Mouse (Mus musculus): ENCODE results near the gene Zbtb16. TPM values are rescaled to one million over a fixed set of nuclear protein-coding genes. Genes with fewer than 3 reads are reported as not detected.

The Zbtb16 gene
- total RNA-seq, 2 experiments from 2014 or later, result 85.9 to 92.1 TPM

GRCm38 (mm10) chr9:48678426-48679358 lies 157.3 kb downstream of the Zbtb16 start:
- DNase-seq (ENCODE audit: low spot score in 2 of 2), result peak; percentile 50 to 76

GRCm38 (mm10) chr9:48675151-48675790 lies 160.8 kb downstream of the Zbtb16 start:
- DNase-seq (ENCODE audit: low spot score in 2 of 2), result peak in 1 of 2 experiments; percentile 58

GRCm38 (mm10) chr9:48674359-48675015 lies 161.5 kb downstream of the Zbtb16 start:
- no peak for DNase-seq (ENCODE audit: low spot score in 2 of 2)

DNA sequence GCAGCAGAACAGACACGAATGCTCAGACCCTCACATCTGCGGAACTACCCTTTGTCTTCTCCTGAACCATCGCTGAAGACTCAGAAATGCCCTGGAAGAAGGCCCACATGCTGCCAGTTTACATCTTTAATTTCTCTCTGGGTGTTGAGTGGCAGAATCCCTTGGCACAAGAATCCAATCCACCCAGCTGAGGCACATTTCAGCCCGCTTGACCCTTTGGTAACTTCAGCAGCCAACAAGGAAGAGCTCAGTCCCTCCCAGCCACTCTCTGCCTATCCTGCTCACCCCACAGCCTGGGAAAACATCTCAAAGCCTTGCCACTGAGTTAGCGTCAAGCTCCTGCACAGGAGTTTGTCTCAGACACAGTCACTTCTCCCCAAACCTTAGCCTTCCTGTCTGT lies 162.2 kb downstream of the Zbtb16 start:
- DNase-seq (ENCODE audit: low spot score in 2 of 2), result no peak

- no peak for DNase-seq (ENCODE audit: low spot score in 2 of 2)
These were observed 162.8 kb downstream of the Zbtb16 start for GRCm38 (mm10) chr9:48673213-48673612.

DNA sequence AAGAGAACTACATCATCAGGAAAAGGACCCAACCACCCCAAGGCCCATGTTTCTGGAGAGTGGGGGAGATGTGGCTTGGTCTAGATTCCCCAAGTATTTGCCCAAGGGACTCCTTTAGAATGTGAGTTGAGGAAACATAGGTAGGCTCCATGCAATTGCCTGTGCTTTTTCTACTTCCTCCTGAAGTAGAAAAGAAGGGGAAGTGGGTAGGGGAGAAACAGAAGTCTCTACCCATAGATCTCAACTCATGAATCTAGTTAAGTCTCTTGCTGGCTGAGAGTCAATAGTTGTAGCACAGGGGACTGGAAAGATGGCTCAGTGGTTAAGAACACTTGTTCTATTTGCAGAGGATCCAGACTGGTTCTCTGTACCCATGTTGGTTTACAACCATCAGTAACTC lies 164.2 kb downstream of the Zbtb16 start:
- no peak for DNase-seq (ENCODE audit: low spot score in 2 of 2)

DNA sequence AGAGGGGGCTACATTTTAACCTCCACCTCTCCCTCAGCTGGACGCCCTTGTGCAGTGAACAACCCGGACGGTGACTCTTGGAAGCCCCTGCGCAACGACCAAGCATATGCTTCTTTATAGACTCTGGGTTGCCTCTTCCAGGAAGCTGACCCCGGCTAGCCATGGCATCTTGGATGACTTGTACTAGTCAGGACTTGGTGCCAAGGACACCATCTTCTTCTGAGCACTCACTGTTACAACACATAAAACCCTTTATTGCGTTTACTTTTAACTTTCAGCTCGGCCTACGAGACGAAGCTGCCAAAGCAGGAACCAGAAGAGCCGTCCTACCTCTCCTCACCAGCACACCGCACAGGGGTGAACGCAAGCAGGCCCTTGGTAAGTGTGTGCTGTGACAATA lies 165.9 kb downstream of the Zbtb16 start:
- DNase-seq (ENCODE audit: low spot score in 2 of 2), result no peak

DNA sequence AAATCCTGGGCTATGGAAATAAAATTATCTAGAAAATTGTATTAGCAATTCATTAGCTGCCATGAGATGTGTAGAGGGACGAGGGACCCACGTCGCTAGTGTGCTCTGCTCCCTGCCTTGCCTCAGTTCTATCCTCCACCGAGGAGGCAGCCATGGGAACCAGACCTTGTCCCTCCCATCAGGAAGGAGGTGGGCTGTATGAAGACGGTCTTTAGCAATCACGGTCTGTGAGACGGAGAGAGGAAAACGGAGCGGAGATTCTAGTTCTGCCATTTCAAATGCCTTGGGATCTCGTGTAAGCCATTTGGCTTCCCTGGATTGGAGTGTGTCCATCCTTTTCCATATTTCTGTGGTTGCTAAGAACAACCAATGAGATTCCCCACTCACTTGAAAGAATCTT lies 166.3 kb downstream of the Zbtb16 start:
- no peak for DNase-seq (ENCODE audit: low spot score in 2 of 2)

DNA sequence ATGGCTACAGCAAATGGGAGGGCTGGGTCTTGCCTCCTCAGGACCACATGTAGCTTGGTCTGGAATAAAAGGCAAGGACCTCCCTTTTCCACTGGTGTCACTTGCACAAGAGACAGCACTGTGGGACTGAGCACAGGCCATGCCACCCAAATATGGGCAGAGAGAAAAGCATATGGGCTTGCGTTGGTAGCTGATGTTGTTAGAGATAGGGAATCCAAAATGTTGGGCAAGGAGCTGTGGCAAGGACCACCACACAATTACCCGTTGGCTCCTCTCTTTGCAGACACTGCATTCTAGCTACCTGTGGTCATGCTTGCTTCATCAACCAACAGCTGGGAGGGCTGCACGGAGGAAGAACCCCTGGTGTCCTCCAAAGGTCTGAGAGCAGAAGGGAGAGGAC lies 169.3 kb downstream of the Zbtb16 start:
- no peak for DNase-seq (ENCODE audit: low spot score in 2 of 2)

- no peak for DNase-seq (ENCODE audit: low spot score in 2 of 2)
These were observed 173.0 kb downstream of the Zbtb16 start for GRCm38 (mm10) chr9:48663052-48663433.

DNA sequence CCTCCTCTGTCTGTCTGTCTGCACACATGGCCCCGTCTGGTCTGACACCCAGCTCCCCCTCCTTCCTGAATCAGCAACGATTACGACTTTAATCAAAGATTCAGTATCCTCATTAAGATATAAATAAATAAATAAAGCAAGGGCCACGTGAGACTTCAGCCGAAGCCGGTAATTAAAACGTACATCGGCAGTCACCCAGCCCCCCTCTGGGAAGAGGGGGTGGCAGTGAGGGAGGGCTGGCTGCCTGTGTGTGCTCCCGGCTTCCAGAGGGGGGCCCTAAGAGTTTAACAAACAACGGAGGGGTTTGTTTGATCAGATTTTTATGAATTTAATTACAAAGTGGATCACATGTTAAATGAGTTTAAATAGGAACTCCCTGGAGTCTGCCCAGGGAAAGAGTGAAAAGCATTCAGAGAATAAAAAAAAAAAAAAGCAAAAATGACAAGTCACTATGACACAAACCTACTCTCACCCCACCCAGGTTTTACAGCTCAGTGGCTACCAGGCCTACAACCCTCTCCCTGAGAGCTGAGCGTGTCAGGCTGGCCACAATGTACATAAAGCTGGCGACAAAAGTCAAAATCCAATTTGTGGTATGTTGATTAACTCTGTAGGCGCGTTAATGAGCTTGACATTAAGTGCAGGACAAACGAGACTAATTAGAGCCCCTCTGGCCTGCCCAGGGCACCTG lies 173.5 kb downstream of the Zbtb16 start:
- no peak for DNase-seq (ENCODE audit: low spot score in 2 of 2)

GRCm38 (mm10) chr9:48661225-48662023 lies 174.6 kb downstream of the Zbtb16 start:
- no peak for DNase-seq (ENCODE audit: low spot score in 2 of 2)

GRCm38 (mm10) chr9:48655525-48656169 lies 180.4 kb downstream of the Zbtb16 start:
- DNase-seq (ENCODE audit: low spot score in 2 of 2), result no peak

- no peak for DNase-seq (ENCODE audit: low spot score in 2 of 2)
These were observed 181.3 kb downstream of the Zbtb16 start for GRCm38 (mm10) chr9:48654730-48655129.

- DNase-seq (ENCODE audit: low spot score in 2 of 2), result no peak
These were observed 182.5 kb downstream of the Zbtb16 start for GRCm38 (mm10) chr9:48653399-48654070.

GRCm38 (mm10) chr9:48652026-48652425 lies 184.0 kb downstream of the Zbtb16 start:
- DNase-seq (ENCODE audit: low spot score in 2 of 2), result no peak

GRCm38 (mm10) chr9:48650846-48651245 lies 185.2 kb downstream of the Zbtb16 start:
- DNase-seq (ENCODE audit: low spot score in 2 of 2), result no peak

GRCm38 (mm10) chr9:48649851-48650685 lies 186.0 kb downstream of the Zbtb16 start:
- DNase-seq (ENCODE audit: low spot score in 2 of 2), result peak in 1 of 2 experiments; percentile 2
